Mouse (Mus musculus): ENCODE measurements at regions not wholly inside any gene's neighbourhood (a gene's known extent, or its start where the extent isn't known, plus 50 kb on each side); places are given as distances from the start of the nearest gene placed in this dataset.

DNA sequence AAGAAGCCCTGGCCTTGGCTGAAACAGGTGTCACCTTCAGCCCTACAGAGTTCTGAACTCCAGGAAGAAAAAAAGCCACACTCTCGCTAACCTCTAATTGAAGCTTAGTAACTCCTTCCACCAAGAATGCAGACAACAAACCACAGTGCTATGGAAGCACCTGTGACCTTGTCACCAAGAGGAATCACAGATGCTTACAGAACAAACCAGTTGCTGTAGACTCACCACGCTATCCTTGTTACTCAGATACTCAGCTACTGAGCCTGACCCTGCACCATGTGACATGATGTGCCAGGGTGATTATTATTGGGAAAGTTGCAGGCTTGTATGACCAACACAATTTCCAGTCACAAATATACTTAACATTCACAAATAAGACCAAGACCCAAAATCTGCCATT lies 104.6 kb downstream of the Sp3 start:
- no peaks in the 10 kb centered on the region for H3K36me3 ChIP-seq (replicated peaks; ENCODE audit: control insufficient read depth, insufficient read depth, low read length)
- no peaks in the 10 kb centered on the region for H3K9me3 ChIP-seq (replicated peaks; ENCODE audit: control insufficient read depth, low read length)

DNA sequence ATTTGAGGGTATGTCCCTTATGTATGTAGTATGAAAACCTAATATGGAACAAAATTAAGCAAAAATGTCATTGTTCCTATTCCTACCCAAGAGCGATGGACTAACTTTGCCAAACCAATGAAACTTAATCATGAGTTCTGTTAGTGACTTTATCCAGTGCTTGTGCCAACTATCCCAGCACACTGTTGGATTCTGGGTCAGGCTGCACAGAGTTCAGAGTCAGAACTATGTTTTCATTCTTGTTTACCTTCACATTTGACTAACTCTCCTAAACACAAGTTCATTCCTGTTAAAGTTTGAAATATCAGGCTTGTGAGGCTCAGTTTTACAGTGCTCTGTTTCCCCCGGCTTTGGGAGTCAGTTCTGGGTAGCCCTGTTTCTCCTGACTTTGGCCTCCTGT lies 100.2 kb downstream of the Sp3 start:
- no peak overlapping the region for H3K9ac ChIP-seq (replicated peaks; ENCODE audit: low read depth, low read length)
- no peak overlapping the region for H3K27ac ChIP-seq (ENCODE audit: low read depth)
- H3K27me3 ChIP-seq (ENCODE audit: control insufficient read depth, insufficient read depth, low read length) = no peaks in the 10 kb centered on the region
- no peaks in the 10 kb centered on the region for H3K4me1 ChIP-seq (ENCODE audit: control insufficient read depth, insufficient read depth)
- 93% methylated on average over 2 of the region's 2 CpGs for WGBS
- H3K4me2 ChIP-seq (ENCODE audit: low read depth, low read length) = no peak overlapping the region
- TF ChIP-seq EP300 (IDR thresholded peaks at IDR 0.05; ENCODE audit: low read depth) = no peak
- no peak for TF ChIP-seq CTCF (IDR thresholded peaks at IDR 0.05; ENCODE audit: low read depth)
- no peaks in the 10 kb centered on the region for H3K36me3 ChIP-seq (replicated peaks; ENCODE audit: control insufficient read depth, insufficient read depth, low read length)
- H3K9me3 ChIP-seq (replicated peaks; ENCODE audit: control insufficient read depth, low read length) = no peaks in the 10 kb centered on the region
- DNase-seq (ENCODE audit: low spot score) (no peak), ATAC-seq (ENCODE audit: insufficient read depth, low read depth) (no peak)
- H3K4me3 ChIP-seq (ENCODE audit: low read depth, low read length) = no peak overlapping the region

More for the DNA sequence above, 104.6 kb downstream of the Sp3 start:
- H3K4me2 ChIP-seq (ENCODE audit: low read depth, low read length) = no peak overlapping the region
- DNase-seq (ENCODE audit: low spot score) = no peak
- no peak overlapping the region for H3K4me3 ChIP-seq (ENCODE audit: low read depth, low read length)
- TF ChIP-seq EP300 (IDR thresholded peaks at IDR 0.05; ENCODE audit: low read depth) (no peak), CTCF (IDR thresholded peaks at IDR 0.05; ENCODE audit: low read depth) (no peak)
- 64% methylated on average over 2 of the region's 2 CpGs for WGBS
- H3K4me1 ChIP-seq (ENCODE audit: control insufficient read depth, insufficient read depth) = no peaks in the 10 kb centered on the region
- H3K27me3 ChIP-seq (ENCODE audit: control insufficient read depth, insufficient read depth, low read length) = no peaks in the 10 kb centered on the region
- no peak for ATAC-seq (ENCODE audit: insufficient read depth, low read depth)
- no peak overlapping the region for H3K9ac ChIP-seq (replicated peaks; ENCODE audit: low read depth, low read length)
- no peak overlapping the region for H3K27ac ChIP-seq (ENCODE audit: low read depth)

DNA sequence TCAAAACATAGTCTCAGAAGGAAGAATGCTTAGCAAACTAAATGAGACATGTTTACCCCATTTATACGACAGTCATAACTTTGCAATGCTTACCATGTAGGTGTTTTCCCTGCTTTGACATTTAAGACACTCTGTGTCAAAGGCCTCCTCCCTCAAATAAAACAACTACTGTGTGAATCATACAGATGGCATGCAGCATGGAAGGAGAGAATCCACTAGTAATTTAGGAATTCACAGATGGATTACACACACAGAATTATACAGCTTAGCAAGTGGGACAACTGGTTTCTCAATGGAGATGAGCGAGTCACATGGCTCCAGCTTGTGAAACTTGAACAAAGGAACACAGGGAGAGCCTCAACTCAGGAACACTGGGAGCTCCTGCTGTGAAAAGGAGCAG lies 98.7 kb downstream of the Sp3 start:
- H3K9me3 ChIP-seq (replicated peaks; ENCODE audit: control insufficient read depth, low read length) = no peaks in the 10 kb centered on the region
- no peak overlapping the region for H3K27ac ChIP-seq (ENCODE audit: low read depth)
- no peaks in the 10 kb centered on the region for H3K36me3 ChIP-seq (replicated peaks; ENCODE audit: control insufficient read depth, insufficient read depth, low read length)
- no peaks in the 10 kb centered on the region for H3K4me1 ChIP-seq (ENCODE audit: control insufficient read depth, insufficient read depth)
- no peak overlapping the region for H3K4me3 ChIP-seq (ENCODE audit: low read depth, low read length)
- DNase-seq (ENCODE audit: low spot score) (no peak), ATAC-seq (ENCODE audit: insufficient read depth, low read depth) (no peak)
- no peak overlapping the region for H3K9ac ChIP-seq (replicated peaks; ENCODE audit: low read depth, low read length)
- no peak for TF ChIP-seq EP300 (IDR thresholded peaks at IDR 0.05; ENCODE audit: low read depth)
- TF ChIP-seq CTCF (IDR thresholded peaks at IDR 0.05; ENCODE audit: low read depth) = no peak
- H3K4me2 ChIP-seq (ENCODE audit: low read depth, low read length) = no peak overlapping the region
- 85% methylated on average over 2 of the region's 2 CpGs for WGBS
- no peaks in the 10 kb centered on the region for H3K27me3 ChIP-seq (ENCODE audit: control insufficient read depth, insufficient read depth, low read length)

DNA sequence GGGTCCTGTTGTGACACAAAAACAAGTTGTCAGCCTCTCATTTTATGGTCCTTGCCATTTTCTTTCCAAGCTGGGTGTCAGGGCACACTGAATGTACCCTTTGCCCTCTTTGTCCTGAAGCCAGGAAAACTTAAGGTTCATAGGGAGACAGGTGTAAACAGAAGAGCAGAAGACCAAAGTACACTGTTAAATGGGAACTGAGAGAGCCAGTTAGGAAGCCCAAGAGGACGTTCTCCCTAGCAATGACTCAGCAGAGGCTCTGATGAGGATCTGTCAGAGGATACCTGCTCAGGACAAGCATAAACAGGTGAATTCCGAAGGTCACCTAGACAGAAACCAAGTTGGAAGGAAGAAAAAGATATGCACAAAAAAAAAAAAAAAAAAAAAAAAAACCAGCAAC lies 94.0 kb downstream of the Sp3 start:
- DNase-seq (ENCODE audit: low spot score) (no peak), ATAC-seq (ENCODE audit: insufficient read depth, low read depth) (no peak)
- H3K36me3 ChIP-seq (replicated peaks; ENCODE audit: control insufficient read depth, insufficient read depth, low read length) = no peaks in the 10 kb centered on the region
- H3K27ac ChIP-seq (ENCODE audit: low read depth) = no peak overlapping the region
- TF ChIP-seq CTCF (IDR thresholded peaks at IDR 0.05; ENCODE audit: low read depth) (no peak), EP300 (IDR thresholded peaks at IDR 0.05; ENCODE audit: low read depth) (no peak)
- 78% methylated on average over 2 of the region's 2 CpGs for WGBS
- H3K9me3 ChIP-seq (replicated peaks; ENCODE audit: control insufficient read depth, low read length) = no peaks in the 10 kb centered on the region
- H3K4me3 ChIP-seq (ENCODE audit: low read depth, low read length) = no peak overlapping the region
- no peaks in the 10 kb centered on the region for H3K27me3 ChIP-seq (ENCODE audit: control insufficient read depth, insufficient read depth, low read length)
- peaks cover 9% of the 10 kb centered on the region for H3K4me1 ChIP-seq (ENCODE audit: control insufficient read depth, insufficient read depth)
- no peak overlapping the region for H3K4me2 ChIP-seq (ENCODE audit: low read depth, low read length)
- no peak overlapping the region for H3K9ac ChIP-seq (replicated peaks; ENCODE audit: low read depth, low read length)

All from heart, postnatal 0 days (tissue).